In the genomic region with DNA sequence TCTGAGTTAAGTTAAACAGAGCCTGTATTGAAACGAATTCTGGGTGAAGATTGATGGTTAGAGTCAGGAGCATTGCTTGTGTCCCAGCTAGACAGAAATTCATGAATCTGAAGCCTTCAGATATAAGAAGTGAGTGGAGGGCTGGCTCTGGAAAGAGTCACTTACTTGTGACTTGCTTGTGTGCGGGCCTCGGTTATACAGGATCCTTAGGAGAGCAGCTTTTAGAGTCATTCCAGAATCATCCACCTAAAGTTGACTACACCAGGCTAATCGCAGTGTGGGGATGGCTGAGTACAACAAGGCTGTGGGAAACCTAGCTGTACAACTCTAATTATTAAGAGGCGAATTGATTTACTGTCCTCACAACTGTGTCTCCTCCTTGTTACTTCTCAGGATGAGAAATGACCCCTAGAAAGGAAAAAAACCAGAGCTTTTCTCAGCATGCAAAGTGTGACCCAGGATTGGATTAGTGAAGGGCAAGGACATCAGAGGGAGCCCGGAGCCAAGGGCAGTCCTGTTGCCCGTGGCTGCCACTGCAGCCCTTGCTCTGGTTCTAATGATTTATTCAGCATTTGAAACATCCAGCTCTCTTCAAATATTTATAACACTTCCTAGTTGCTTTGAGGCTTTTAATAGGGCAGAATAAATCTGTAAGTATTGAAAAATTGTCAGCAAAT, we compare ENCODE assay signal across 23 mouse cellular contexts.
A peak's percentile ranks its signal among the peaks of the same experiment; 100 is the strongest.
DNase-seq lines count a peak whose midpoint lies in the region; ATAC-seq lines count a peak whose summit lies in the region.
"Had no signal": no experiment of that assay in that cellular context is flagged by ENCODE, and none has a peak within 500 bp of the region (broad histone marks: within the 10 kb centered on the region; RNA-seq: fewer than 3 reads in every experiment).

No protein-coding gene starts in this region.

- ATAC-seq in hindbrain, embryonic 15.5 days (ENCODE audit: low FRiP score, low read depth) = no peak
- peak; percentile 43; the same call in 1 of the 2 replicates for ATAC-seq in neural tube, embryonic 13.5 days (ENCODE audit: low read depth)
- ATAC-seq: activated CD4-positive, CD25-positive, alpha-beta regulatory T cell, adult 4 months; forebrain, embryonic 16.5 days; inflammation-experienced regulatory T-cells, adult 6 months had no signal

- H3K9me3 ChIP-seq in hindbrain, embryonic 15.5 days = no peaks in the 10 kb centered on the region
- H3K9me3 ChIP-seq in hindbrain, embryonic 10.5 days = no peaks in the 10 kb centered on the region
- H3K9me3 ChIP-seq in neural tube, embryonic 13.5 days = no peaks in the 10 kb centered on the region
- H3K9me3 ChIP-seq: heart, embryonic 13.5 days; limb, embryonic 13.5 days; liver, embryonic 13.5 days had no signal

- H3K4me2 ChIP-seq in hindbrain, embryonic 15.5 days = no peak overlapping the region
- no peak overlapping the region for H3K4me2 ChIP-seq in neural tube, embryonic 13.5 days
- H3K4me2 ChIP-seq: heart, embryonic 13.5 days; limb, embryonic 13.5 days; liver, embryonic 13.5 days had no signal

- WGBS in hindbrain, embryonic 15.5 days = 76% methylated on average over 7 of the region's 7 CpGs
- 87% methylated on average over 7 of the region's 7 CpGs for WGBS in hindbrain, embryonic 10.5 days
- 67% methylated on average over 7 of the region's 7 CpGs for WGBS in neural tube, embryonic 13.5 days

- no peak overlapping the region for H3K4me3 ChIP-seq in hindbrain, embryonic 15.5 days
- H3K4me3 ChIP-seq in hindbrain, embryonic 10.5 days = no peak overlapping the region
- no peak overlapping the region for H3K4me3 ChIP-seq in neural tube, embryonic 13.5 days
- H3K4me3 ChIP-seq: heart, embryonic 13.5 days; limb, embryonic 13.5 days; liver, embryonic 13.5 days had no signal

- H3K36me3 ChIP-seq in hindbrain, embryonic 15.5 days = no peaks in the 10 kb centered on the region
- no peaks in the 10 kb centered on the region for H3K36me3 ChIP-seq in hindbrain, embryonic 10.5 days
- no peaks in the 10 kb centered on the region for H3K36me3 ChIP-seq in neural tube, embryonic 13.5 days
- H3K36me3 ChIP-seq: G1E; heart, embryonic 13.5 days; limb, embryonic 13.5 days; liver, embryonic 13.5 days had no signal

- H3K27ac ChIP-seq in hindbrain, embryonic 15.5 days (replicated peaks) = peak overlapping the region; percentile 0; the same call in 1 of the 2 replicates
- H3K27ac ChIP-seq in hindbrain, embryonic 10.5 days = no peak overlapping the region; the same call in 1 of the 2 replicates
- H3K27ac ChIP-seq in neural tube, embryonic 13.5 days (replicated peaks) = peak overlapping the region; percentile 67
- H3K27ac ChIP-seq: heart, embryonic 13.5 days; limb, embryonic 13.5 days; liver, embryonic 13.5 days had no signal

- peaks cover 4% of the 10 kb centered on the region for H3K4me1 ChIP-seq in hindbrain, embryonic 15.5 days (replicated peaks)
- H3K4me1 ChIP-seq in hindbrain, embryonic 10.5 days (replicated peaks) = no peaks in the 10 kb centered on the region
- H3K4me1 ChIP-seq in neural tube, embryonic 13.5 days (replicated peaks) = peaks cover 23% of the 10 kb centered on the region
- H3K4me1 ChIP-seq: heart, embryonic 13.5 days had no signal

- peak; percentile 68 for DNase-seq in adrenal gland, adult 2 months
- DNase-seq in adrenal gland, adult 18-20 months (ENCODE audit: low spot score in 2 of 2) = no peak
- no peak for DNase-seq in hindbrain, embryonic 10.5 days (ENCODE audit: low spot score)
- no peak for DNase-seq in neural tube, embryonic 10.5 days (ENCODE audit: extremely low spot score, low spot score)
- no peak for DNase-seq in embryo, embryonic 11 days
- DNase-seq: cerebellum, adult 11-12 months; cerebellum, postnatal 14 days; heart, adult 18-20 months; heart, postnatal 36 days; kidney, adult 2 months; kidney, postnatal 10 days; liver, embryonic 13.5 days; lung, postnatal 10 days; spleen, adult 18-20 months; thymus, postnatal 25 days had no signal

- H3K27me3 ChIP-seq in hindbrain, embryonic 15.5 days = no peaks in the 10 kb centered on the region
- H3K27me3 ChIP-seq in hindbrain, embryonic 10.5 days (ENCODE audit: insufficient read depth, poor library complexity, severe bottlenecking) = no peaks in the 10 kb centered on the region
- no peaks in the 10 kb centered on the region for H3K27me3 ChIP-seq in neural tube, embryonic 13.5 days
- H3K27me3 ChIP-seq: heart, embryonic 13.5 days; limb, embryonic 13.5 days; liver, embryonic 13.5 days had no signal

- no peak overlapping the region for H3K9ac ChIP-seq in hindbrain, embryonic 15.5 days
- no peak overlapping the region for H3K9ac ChIP-seq in neural tube, embryonic 13.5 days
- H3K9ac ChIP-seq: heart, embryonic 13.5 days; limb, embryonic 13.5 days; liver, embryonic 13.5 days had no signal
